Mouse (Mus musculus) limb, embryonic 14.5 days (tissue): ENCODE data around the gene Klhl32. TPM values are rescaled to one million over a fixed set of nuclear protein-coding genes. Genes with fewer than 3 reads are reported as not detected.
"Not testable (repeated sequence)": the region's sequence is repeated elsewhere in the genome, so short reads cannot be mapped to it uniquely, and the experiment has no call there.

ENCODE experiments used
- ATAC-seq: fragments of 200-750 bp; cut with Nextera tagmentation; 2 replicates; pipeline ENCODE4 v1.8.0; 2017; ENCODE audit warnings: low read depth, moderate number of reproducible peaks, moderate TSS enrichment; ENCODE audit not compliant: low FRiP score
- DNase-seq: peaks from one replicate; pipeline ENCODE4 v3.0.0-alpha.2; 2015; ENCODE audit warnings: low spot score
- H3K27ac ChIP-seq: fragments of 300-500 bp; sonication (generic); replicated peaks from 2 replicates; pipeline ENCODE4 v1.5.1; 2014; ENCODE audit warnings: low read depth, mild to moderate bottlenecking, low read length, moderate library complexity, mixed read lengths
- H3K27me3 ChIP-seq: fragments of 300-500 bp; sonication (generic); 2 replicates; pipeline ENCODE4 v1.6.1; 2014; ENCODE audit warnings: low read length, mixed read lengths; ENCODE audit not compliant: control insufficient read depth, insufficient read depth
- H3K36me3 ChIP-seq: fragments of 300-500 bp; sonication (generic); 2 replicates; pipeline ENCODE4 v1.6.1; 2014; ENCODE audit warnings: mild to moderate bottlenecking, low read length, moderate library complexity, mixed read lengths; ENCODE audit not compliant: control insufficient read depth, insufficient read depth
- H3K4me1 ChIP-seq: fragments of 300-500 bp; sonication (generic); 2 replicates; pipeline ENCODE4 v1.6.1; 2014; ENCODE audit warnings: antibody characterized with exemption, low read length, mixed read lengths; ENCODE audit not compliant: control insufficient read depth, insufficient read depth
- H3K4me2 ChIP-seq: fragments of 300-500 bp; sonication (generic); replicated peaks from 2 replicates; pipeline ENCODE4 v1.6.1; 2014; ENCODE audit warnings: low read depth, mild to moderate bottlenecking, low read length, moderate library complexity; ENCODE audit not compliant: severe bottlenecking
- H3K4me3 ChIP-seq: fragments of 300-500 bp; sonication (generic); replicated peaks from 2 replicates; pipeline ENCODE4 v1.5.1; 2014; ENCODE audit warnings: low read length
- H3K9ac ChIP-seq: fragments of 300-500 bp; sonication (generic); 2 replicates; pipeline ENCODE4 v1.6.1; 2014; ENCODE audit warnings: mild to moderate bottlenecking, low read depth, low read length, moderate library complexity; ENCODE audit not compliant: severe bottlenecking
- H3K9me3 ChIP-seq: fragments of 300-500 bp; sonication (generic); 2 replicates; pipeline ENCODE4 v1.6.1; 2016; ENCODE audit warnings: low read length; ENCODE audit not compliant: control insufficient read depth
- POLR2A ChIP-seq: fragments of 200-500 bp; IDR thresholded peaks from 2 replicates; pipeline ENCODE4 v1.8.0; 2012; ENCODE audit warnings: inconsistent platforms, mild to moderate bottlenecking, moderate library complexity, borderline replicate concordance; ENCODE audit not compliant: insufficient read depth, insufficient read length; ENCODE audit errors: extremely low read depth
- WGBS: fragments of 180-500 bp; shearing (Covaris S2); extraction: QIAGEN DNeasy Blood & Tissue Kit; methylation state at CpG from one replicate; pipeline ENCODE4 v1.1.7; 2014; 5-methylcytosine and 5-hydroxymethylcytosine counted together
- polyA plus RNA-seq, 2 experiments: library from polyadenylated mRNA; depleted of rRNA in 1 of 2; stranded (reverse) in 1 of 2; unstranded in 1 of 2; fragments of >200 nt; fragmentation: Nextera tagmentation in 1 of 2; extraction: Ambion mirVana in 1 of 2; gene quantifications; 2 replicates each; pipeline versions ENCODE4 v1.2.1 to v1.2.3; 2012 to 2014

Klhl32 gene
- polyA plus RNA-seq, 2 experiments = 1.5 to 3.0 TPM

DNA sequence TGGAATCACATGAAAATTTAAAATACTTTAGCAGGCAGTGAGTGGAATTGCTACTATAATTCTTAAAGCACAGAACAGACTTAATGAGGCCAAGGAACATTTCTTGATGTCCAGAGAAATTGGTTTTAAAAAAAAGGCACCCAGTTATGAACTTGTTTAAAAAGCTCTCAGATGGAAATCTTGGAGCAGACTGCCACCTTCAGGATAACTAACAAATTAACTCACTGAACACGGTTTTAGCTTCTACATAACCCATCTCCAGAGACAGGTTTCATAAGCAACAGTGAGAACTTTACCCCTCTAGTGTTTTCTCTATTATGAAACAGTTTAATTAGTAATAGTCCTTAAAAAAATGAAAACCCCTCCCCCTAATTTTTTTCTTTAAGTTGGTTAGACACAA lies 45.9 kb upstream of the Klhl32 start:
- 0% methylated on average over 1 of the region's 1 CpGs for WGBS
- Histone ChIP-seq H3K4me3 (no peak overlapping the region), H3K27ac (no peak overlapping the region), H3K36me3 (0 out of 2 replicates have a peak, but pooled peaks cover 4% of the 10 kb centered on the region), H3K9ac (no peak overlapping the region), H3K4me1 (peaks cover 7% of the 10 kb centered on the region), H3K9me3 (no peaks in the 10 kb centered on the region), H3K27me3 (no peaks in the 10 kb centered on the region), H3K4me2 (peak overlapping the region; percentile 80; the same call in 1 of the 2 replicates)
- TF ChIP-seq POLR2A = no peak
- DNase-seq = peak; percentile 83
- no peak for ATAC-seq

DNA sequence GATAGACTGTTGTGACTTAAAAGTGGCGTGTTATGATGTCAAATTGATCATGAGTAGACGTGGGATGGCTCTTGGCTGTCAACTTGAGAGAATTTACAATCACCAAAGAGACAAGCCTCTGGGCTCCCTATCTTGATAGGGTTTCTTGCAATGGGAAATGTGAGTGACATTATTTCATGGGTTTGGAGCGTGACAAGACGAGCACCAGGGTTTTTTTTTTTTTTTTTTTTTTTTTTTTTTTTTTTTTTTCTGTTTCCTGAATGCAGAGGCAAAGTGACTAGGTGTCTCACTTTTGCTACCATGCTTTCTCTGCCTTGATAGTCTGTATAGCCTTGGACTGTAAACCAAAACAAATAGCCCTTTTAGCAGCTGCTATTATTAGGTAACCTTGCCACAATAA lies 43.7 kb upstream of the Klhl32 start:
- DNase-seq (no peak), ATAC-seq (no peak)
- Histone ChIP-seq H3K4me1 (peaks cover 7% of the 10 kb centered on the region), H3K27ac (no peak overlapping the region), H3K36me3 (no peaks in the 10 kb centered on the region), H3K4me3 (no peak overlapping the region), H3K4me2 (no peak overlapping the region), H3K9me3 (peaks cover 4% of the 10 kb centered on the region; the same call in 1 of the 2 replicates), H3K27me3 (no peaks in the 10 kb centered on the region), H3K9ac (no peak overlapping the region)
- WGBS = 76% methylated on average over 4 of the region's 4 CpGs
- no peak for TF ChIP-seq POLR2A

DNA sequence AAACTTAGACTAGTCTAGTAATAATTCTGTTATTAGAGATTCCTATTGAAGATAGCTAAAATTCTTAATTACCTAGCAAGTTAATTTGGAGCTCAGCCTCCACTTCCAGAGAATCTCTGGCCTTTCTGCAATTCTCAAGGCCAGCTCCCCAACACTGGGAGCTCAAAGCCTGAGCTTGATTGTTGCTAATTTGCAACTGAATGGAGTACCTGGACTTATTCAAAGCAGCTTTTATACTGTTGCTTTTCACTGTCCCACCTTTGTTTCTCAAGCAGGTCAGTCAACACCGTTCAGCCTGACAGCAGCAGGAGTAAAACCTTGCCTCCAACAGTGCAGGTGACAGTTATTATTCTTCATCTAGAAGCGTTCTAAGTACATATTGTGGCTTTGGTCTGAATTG lies 41.4 kb upstream of the Klhl32 start:
- ATAC-seq, H3K27me3 ChIP-seq: not testable (repeated sequence)

DNA sequence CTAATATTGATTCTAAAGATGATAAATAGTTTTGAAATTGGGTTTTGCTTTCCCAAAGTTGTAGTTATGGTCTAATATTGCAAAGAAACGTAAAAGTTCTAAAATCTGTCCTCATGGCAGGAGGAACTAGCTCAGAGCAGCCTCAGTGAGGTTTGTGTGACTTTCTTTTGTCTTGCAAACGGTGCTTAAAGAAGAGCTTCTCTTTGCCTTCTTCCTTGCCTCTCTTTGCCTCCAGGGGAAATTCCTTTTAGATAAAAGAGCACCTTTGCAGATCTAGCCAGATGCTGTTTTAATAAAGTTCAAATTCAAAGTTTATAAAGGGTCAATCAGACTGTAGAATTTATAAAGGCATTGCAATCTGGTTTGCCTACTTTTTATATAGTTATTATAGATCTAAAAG lies 38.5 kb upstream of the Klhl32 start:
- DNase-seq, H3K9ac ChIP-seq, ATAC-seq, H3K36me3 ChIP-seq, H3K4me2 ChIP-seq, H3K9me3 ChIP-seq, H3K4me1 ChIP-seq, H3K4me3 ChIP-seq, H3K27ac ChIP-seq, H3K27me3 ChIP-seq: not testable (repeated sequence)
- whole genome bisulfite sequencing = 58% methylated on average over 2 of the region's 2 CpGs

More for the DNA sequence above, 41.4 kb upstream of the Klhl32 start:
- WGBS = 71% methylated on average over 2 of the region's 2 CpGs
- H3K9ac ChIP-seq, H3K9me3 ChIP-seq, H3K4me2 ChIP-seq, DNase-seq, H3K27ac ChIP-seq, H3K4me1 ChIP-seq, H3K4me3 ChIP-seq, H3K36me3 ChIP-seq: not testable (repeated sequence)

DNA sequence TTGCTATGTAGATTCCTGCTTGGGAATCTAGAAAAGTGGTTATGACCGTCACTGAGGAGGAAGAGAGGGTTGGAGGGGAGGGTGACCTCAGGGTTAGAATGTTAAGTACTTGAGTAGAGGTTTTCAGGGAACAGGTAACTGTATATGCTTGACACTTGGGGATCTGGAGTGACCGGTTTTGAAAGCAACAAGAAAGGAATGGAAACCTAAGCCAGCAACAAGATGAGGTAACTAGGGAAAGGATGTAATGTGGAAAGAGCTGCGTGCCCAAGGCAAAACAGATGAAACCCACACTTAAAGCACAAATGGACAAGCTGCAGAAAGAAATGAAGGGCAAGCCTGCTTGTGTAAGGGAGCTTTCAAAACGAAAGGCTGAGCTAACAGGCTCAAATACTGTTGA lies 18.3 kb upstream of the Klhl32 start:
- DNase-seq (no peak), ATAC-seq (no peak)
- 52% methylated on average over 4 of the region's 4 CpGs for WGBS
- no peaks in the 10 kb centered on the region for H3K36me3 ChIP-seq
- no peak overlapping the region for H3K9ac ChIP-seq
- H3K27ac ChIP-seq = no peak overlapping the region
- no peak for TF ChIP-seq POLR2A
- H3K9me3 ChIP-seq = no peaks in the 10 kb centered on the region
- no peak overlapping the region for H3K4me3 ChIP-seq
- H3K27me3 ChIP-seq = no peaks in the 10 kb centered on the region
- H3K4me1 ChIP-seq = no peaks in the 10 kb centered on the region
- H3K4me2 ChIP-seq = no peak overlapping the region

DNA sequence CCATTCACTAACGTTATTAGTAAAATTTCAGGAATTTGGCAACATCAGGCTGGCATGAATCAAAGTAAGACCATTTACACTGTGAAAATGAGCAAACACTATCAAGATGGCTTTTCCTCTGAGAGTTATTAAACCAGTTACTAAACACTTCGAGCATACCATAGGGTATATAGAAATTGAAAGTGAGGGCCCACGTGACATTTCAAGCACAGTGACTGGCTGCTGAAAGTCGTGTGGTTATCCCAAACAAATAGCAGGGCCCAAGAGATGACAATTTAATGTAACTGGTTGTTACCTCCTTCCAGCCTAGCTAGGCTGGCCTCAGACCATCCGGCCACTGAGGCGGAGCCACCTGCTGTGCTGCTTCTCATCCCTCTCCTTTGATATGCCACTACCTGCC lies 14.8 kb upstream of the Klhl32 start:
- H3K36me3 ChIP-seq = no peaks in the 10 kb centered on the region
- no peaks in the 10 kb centered on the region for H3K27me3 ChIP-seq
- DNase-seq (no peak), ATAC-seq (no peak)
- H3K9me3 ChIP-seq = no peaks in the 10 kb centered on the region
- no peaks in the 10 kb centered on the region for H3K4me1 ChIP-seq
- H3K4me2 ChIP-seq = no peak overlapping the region
- no peak overlapping the region for H3K4me3 ChIP-seq
- 32% methylated on average over 6 of the region's 6 CpGs for WGBS
- H3K27ac ChIP-seq = no peak overlapping the region
- no peak for TF ChIP-seq POLR2A
- no peak overlapping the region for H3K9ac ChIP-seq
